Mouse (Mus musculus): Measurements from ENCODE around the gene Man2a1.

Man2a1 gene

DNA sequence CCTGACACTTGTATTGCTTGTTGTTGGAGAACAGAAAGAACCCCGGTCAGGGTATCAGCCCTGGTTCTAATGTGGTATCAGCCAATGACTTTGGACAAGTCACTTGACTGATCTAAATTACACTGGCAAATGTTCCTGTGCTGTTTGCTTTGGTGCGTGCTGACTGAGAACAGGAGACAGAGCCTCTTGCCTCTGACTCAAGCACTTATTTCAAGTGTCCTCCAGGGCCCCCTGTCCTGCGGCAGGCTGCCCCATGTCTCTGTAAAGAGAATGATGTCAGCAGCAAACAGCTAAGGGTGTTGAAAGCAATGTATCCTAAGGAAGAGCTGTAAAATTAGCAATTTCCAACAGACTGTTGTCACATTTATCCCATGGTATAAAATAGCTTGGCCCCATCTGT lies 188.6 kb downstream of the Man2a1 start:
- no peak for ATAC-seq (ENCODE audit: insufficient number of reproducible peaks, low FRiP score, low TSS enrichment)

GRCm38 (mm10) chr17:64792076-64792475 lies 191.5 kb downstream of the Man2a1 start:
- no peak for ATAC-seq (ENCODE audit: insufficient number of reproducible peaks, low FRiP score, low TSS enrichment)

- ATAC-seq (ENCODE audit: insufficient number of reproducible peaks, low FRiP score, low TSS enrichment), result no peak
Measured at GRCm38 (mm10) chr17:64792623-64793022, 192.1 kb downstream of the Man2a1 start.

DNA sequence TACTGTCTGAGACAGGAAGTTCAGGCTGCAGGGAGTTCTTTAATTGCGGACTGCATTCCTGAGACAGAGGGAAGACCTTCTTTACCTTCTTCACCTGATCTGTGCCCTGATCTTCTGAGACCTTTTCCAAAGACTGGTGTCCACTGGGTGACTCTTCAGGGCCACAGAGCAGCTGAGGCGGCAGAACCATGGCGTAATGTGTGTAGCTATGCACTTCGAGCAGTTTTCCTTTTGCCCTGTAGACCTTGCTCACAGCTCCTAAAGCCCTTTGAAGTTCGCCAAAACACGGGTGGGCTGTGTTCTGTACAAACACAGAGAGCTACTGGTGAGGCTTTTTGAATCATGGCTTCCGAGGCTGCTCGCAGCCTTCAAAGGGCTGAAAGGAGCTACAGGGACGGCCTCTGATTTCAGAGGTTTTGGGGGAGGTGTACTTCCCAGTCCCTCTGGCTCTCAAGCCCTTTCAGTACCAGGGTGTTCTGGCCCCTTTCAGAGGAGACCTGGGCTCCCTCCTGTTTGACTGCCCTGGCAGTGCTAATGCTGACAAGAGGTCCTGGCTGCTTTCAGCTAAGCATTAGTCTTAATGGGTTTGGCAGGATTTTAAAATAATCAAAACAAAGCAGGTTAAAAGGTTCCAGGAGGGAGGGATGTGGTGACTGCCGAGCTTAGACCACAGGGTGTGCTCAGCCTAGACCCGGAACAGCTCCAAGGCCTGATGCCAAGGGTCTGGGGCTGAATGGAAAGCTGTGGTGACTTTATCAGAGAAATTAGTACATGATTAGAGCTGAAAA lies 201.8 kb downstream of the Man2a1 start:
- ATAC-seq (ENCODE audit: insufficient number of reproducible peaks, low FRiP score, low TSS enrichment), result no peak

DNA sequence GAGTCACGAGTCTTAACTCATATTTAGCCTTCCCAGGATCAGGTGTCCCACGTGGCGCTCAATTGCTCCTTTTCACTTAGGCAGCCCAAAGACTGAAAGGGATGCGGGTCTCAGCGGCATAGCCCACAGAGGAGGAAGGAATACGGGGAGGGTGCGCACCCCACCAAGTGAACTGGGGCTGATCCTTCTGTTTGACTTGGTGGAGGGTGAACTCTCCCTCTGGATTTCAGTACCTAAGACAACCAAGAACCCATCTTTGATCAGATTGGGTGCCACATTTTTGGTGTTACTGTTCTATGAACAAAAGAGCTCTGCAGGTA lies 202.4 kb downstream of the Man2a1 start:
- ATAC-seq (ENCODE audit: insufficient number of reproducible peaks, low FRiP score, low TSS enrichment), result no peak
